Mouse (Mus musculus) adrenal gland, postnatal 10 days (tissue): ENCODE results near the gene Zfp316. TPM values are rescaled to one million over a fixed set of nuclear protein-coding genes. Genes with fewer than 3 reads are reported as not detected.

Experiments used
- DNase-seq: peaks from one replicate; pipeline ENCODE4 v3.0.0; 2021; ENCODE audit warnings: mixed read lengths
- total RNA-seq, 2 experiments: library from RNA; stranded (reverse); gene quantifications; 2 replicates each; pipeline ENCODE4 v1.2.3; 2021

Zfp316 gene
- total RNA-seq, 2 experiments from 2014 or later: 7.3 to 8.1 TPM

GRCm38 (mm10) chr5:143226790-143227189, 43.0 kb downstream of the Zfp316 start, which contains the start of gene Spdye4a:
Spdye4a (minus strand) TSS chr5:143226890.
- no peak for DNase-seq

- no peak for DNase-seq
Observed at GRCm38 (mm10) chr5:143222287-143222686, 47.5 kb downstream of the Zfp316 start.

GRCm38 (mm10) chr5:143220996-143221395, 48.8 kb downstream of the Zfp316 start:
- no peak for DNase-seq

GRCm38 (mm10) chr5:143213832-143214231, 56.0 kb downstream of the Zfp316 start:
- no peak for DNase-seq

GRCm38 (mm10) chr5:143205015-143205414, 64.8 kb downstream of the Zfp316 start:
- DNase-seq: no peak

Other genes with a start within 250 kb of the Zfp316 start
- gene Rnf216, start 157.0 kb downstream of the Zfp316 start, total RNA-seq: 10 to 100 TPM; 35.8 to 48.3 TPM
- under 1 TPM; 0.09 to 0.15 TPM for gene Olfr718-ps1, start 122.4 kb downstream of the Zfp316 start, total RNA-seq
- gene Rbak, start 89.2 kb downstream of the Zfp316 start, total RNA-seq: 10 to 100 TPM in 1 of 2 experiments, 1 to 10 TPM in 1; 9.5 to 16.9 TPM
- gene Spdye4b, start 89.0 kb downstream of the Zfp316 start, total RNA-seq: not detected
- not detected for gene Spdye4a, start 43.1 kb downstream of the Zfp316 start, total RNA-seq
- gene Zfp12, start 34.9 kb downstream of the Zfp316 start, total RNA-seq: 10 to 100 TPM; 15.6 to 19.1 TPM
- under 1 TPM; 0.73 to 0.78 TPM for gene Zfp853, start 23.6 kb upstream of the Zfp316 start, total RNA-seq
- 10 to 100 TPM; 23.0 to 23.5 TPM for gene E130309D02Rik, start 45.3 kb upstream of the Zfp316 start, total RNA-seq
- gene Zdhhc4, start 59.2 kb upstream of the Zfp316 start, total RNA-seq: 10 to 100 TPM; 50.3 to 50.9 TPM
- under 1 TPM; 0.24 to 0.85 TPM for gene Grid2ip, start 87.3 kb upstream of the Zfp316 start, total RNA-seq
- gene Kdelr2, start 133.8 kb upstream of the Zfp316 start, total RNA-seq: 100 to 1,000 TPM; 105 to 125 TPM
- 10 to 100 TPM in 1 of 2 experiments, 1 to 10 TPM in 1; 8.8 to 10.7 TPM for gene Daglb, start 194.6 kb upstream of the Zfp316 start, total RNA-seq